Mouse (Mus musculus) spleen, adult 2 months (tissue): Measurements from ENCODE around the gene Aspdh.

Experiments used
- CTCF ChIP-seq: fragments of 200-500 bp; IDR thresholded peaks from 2 replicates; pipeline ENCODE4 v1.5.1; 2011; ENCODE audit warnings: mild to moderate bottlenecking, inconsistent platforms; ENCODE audit not compliant: insufficient read depth, insufficient read length, insufficient replicate concordance; ENCODE audit errors: extremely low read depth
- POLR2A ChIP-seq: fragments of 200-500 bp; IDR thresholded peaks from 2 replicates; pipeline ENCODE4 v1.6.1; 2011; ENCODE audit warnings: low read depth, low read length, inconsistent platforms

- no peak for TF ChIP-seq CTCF
- no peak for TF ChIP-seq POLR2A
Measured at GRCm38 (mm10) chr7:44469677-44470675, 4.8 kb downstream of the Aspdh start.
